Mouse (Mus musculus): ENCODE measurements around the gene Jak2. TPM values are rescaled to one million over a fixed set of nuclear protein-coding genes. Genes with fewer than 3 reads are reported as not detected.

Jak2 gene
- polyA plus RNA-seq, 1 experiment from 2014 or later = 14.9 TPM

DNA sequence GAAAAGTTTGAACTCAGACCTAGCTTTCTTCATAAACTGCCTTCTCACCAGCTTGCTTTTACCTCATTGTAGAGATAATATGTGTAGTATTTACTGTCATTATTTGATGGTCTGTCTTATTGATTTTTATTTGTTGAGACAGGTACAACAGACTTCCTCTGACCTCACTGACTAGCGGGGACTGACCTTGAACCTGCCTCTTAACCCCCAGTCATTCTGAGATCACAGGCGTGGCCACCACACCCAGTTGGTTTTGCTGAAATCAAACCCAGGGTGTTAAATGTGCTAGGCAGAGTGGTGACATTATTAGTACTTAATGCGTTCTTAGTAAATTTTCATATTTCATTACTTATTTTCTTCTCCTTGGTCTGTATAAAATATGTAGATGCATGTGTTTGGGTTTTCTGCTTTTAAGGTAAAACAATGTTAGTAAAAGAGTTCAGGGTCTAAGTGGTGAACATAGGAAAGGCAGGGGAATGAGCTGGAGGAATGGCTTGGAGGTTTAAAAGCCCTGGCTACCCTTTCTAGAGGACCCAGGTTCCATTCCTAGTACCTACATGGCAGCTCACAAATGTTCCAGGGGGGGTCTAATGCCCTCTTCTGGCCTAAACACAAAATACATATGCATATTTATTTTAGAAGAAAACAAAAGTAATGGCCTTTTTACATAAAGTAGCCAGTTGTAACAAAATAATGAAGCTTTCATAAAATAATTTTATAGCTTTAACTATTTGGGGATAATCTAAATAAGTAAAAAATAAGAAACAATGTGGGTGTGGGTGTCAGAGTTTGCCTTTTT lies 20.6 kb downstream of the Jak2 start:
- DNase-seq (ENCODE audit: low spot score) = no peak
- ATAC-seq (replicated peaks; ENCODE audit: insufficient number of reproducible peaks, low FRiP score, low TSS enrichment, low read depth) = no peak
- Histone ChIP-seq H3K9ac (replicated peaks; ENCODE audit: low read length) (no peak overlapping the region), H3K4me3 (ENCODE audit: low read depth, low read length) (no peak overlapping the region), H3K27me3 (ENCODE audit: control insufficient read depth, insufficient read depth, low read length) (no peaks in the 10 kb centered on the region), H3K4me2 (ENCODE audit: low read depth, low read length) (no peak overlapping the region), H3K27ac (replicated peaks; ENCODE audit: low read depth, low read length) (no peak overlapping the region), H3K36me3 (replicated peaks; ENCODE audit: control insufficient read depth, insufficient read depth, low read depth, low read length) (no peaks in the 10 kb centered on the region), H3K9me3 (replicated peaks; ENCODE audit: control insufficient read depth, low read length) (no peaks in the 10 kb centered on the region), H3K4me1 (ENCODE audit: control insufficient read depth, insufficient read depth, low read length) (no peaks in the 10 kb centered on the region)
- 90% methylated on average over 3 of the region's 3 CpGs for WGBS

DNA sequence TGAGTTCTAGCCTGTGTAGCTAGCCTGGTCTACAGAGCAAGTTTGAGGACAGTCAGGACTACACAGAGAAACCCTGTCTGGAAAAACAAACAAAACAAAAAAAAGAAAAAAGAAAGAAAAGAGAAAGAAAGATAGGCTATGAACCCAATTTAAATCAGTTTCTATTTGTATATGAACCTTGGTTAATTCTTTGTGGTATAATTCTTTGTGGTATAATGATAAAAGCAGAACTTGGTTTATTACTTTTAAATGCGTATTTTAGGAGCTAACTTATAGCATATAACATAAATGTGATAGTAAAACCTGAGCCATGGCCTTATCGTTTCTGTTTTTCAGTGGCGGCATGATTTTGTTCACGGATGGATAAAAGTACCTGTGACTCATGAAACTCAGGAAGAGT lies 24.8 kb downstream of the Jak2 start:
- ATAC-seq (replicated peaks; ENCODE audit: insufficient number of reproducible peaks, low FRiP score, low TSS enrichment, low read depth) = no peak
- H3K27ac ChIP-seq (replicated peaks; ENCODE audit: low read depth, low read length) = no peak overlapping the region
- H3K4me3 ChIP-seq (ENCODE audit: low read depth, low read length) = no peak overlapping the region
- no peaks in the 10 kb centered on the region for H3K27me3 ChIP-seq (ENCODE audit: control insufficient read depth, insufficient read depth, low read length)
- no peaks in the 10 kb centered on the region for H3K4me1 ChIP-seq (ENCODE audit: control insufficient read depth, insufficient read depth, low read length)
- H3K9me3 ChIP-seq (replicated peaks; ENCODE audit: control insufficient read depth, low read length) = no peaks in the 10 kb centered on the region
- no peak overlapping the region for H3K9ac ChIP-seq (replicated peaks; ENCODE audit: low read length)
- no peaks in the 10 kb centered on the region for H3K36me3 ChIP-seq (replicated peaks; ENCODE audit: control insufficient read depth, insufficient read depth, low read depth, low read length)
- 96% methylated on average over 4 of the region's 4 CpGs for WGBS
- no peak overlapping the region for H3K4me2 ChIP-seq (ENCODE audit: low read depth, low read length)
- no peak for DNase-seq (ENCODE audit: low spot score)

DNA sequence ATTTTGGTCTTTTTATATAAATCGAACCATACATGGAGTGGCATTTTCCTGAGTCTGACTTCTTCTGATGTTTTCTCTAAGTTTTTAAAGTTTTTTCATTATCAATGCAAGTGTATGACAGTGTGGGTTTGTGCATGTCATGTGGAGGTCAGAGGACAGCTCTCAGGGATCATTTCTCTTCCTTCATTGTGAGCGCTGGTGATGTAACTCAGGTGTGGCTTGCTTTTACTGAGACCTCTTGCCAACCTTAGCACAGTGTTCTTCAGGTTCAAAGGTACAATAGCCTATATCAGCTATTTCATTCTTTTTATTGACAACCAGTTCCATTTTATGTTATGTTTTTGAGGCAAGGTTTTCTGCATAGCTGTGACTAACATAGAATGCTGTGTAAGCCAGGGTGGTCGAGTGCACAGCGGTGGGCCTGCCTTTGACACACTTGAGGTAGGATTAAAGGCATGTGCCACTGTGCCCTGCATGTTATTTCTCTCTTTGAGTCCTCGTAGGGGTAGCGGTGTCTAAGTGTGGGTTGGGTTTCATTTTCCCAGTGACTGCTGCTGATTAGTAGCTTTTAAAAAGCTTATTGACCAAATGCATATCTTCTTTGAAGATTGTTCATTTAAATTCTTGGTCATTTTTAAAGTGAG lies 27.4 kb downstream of the Jak2 start:
- ATAC-seq (replicated peaks; ENCODE audit: insufficient number of reproducible peaks, low FRiP score, low TSS enrichment, low read depth) (no peak), DNase-seq (ENCODE audit: low spot score) (no peak)
- Histone ChIP-seq H3K36me3 (replicated peaks; ENCODE audit: control insufficient read depth, insufficient read depth, low read depth, low read length) (no peaks in the 10 kb centered on the region), H3K27ac (replicated peaks; ENCODE audit: low read depth, low read length) (no peak overlapping the region), H3K4me1 (ENCODE audit: control insufficient read depth, insufficient read depth, low read length) (no peaks in the 10 kb centered on the region), H3K9me3 (replicated peaks; ENCODE audit: control insufficient read depth, low read length) (no peaks in the 10 kb centered on the region), H3K4me2 (ENCODE audit: low read depth, low read length) (no peak overlapping the region), H3K27me3 (ENCODE audit: control insufficient read depth, insufficient read depth, low read length) (no peaks in the 10 kb centered on the region), H3K9ac (replicated peaks; ENCODE audit: low read length) (no peak overlapping the region), H3K4me3 (ENCODE audit: low read depth, low read length) (no peak overlapping the region)
- WGBS = 77% methylated on average over 6 of the region's 6 CpGs

DNA sequence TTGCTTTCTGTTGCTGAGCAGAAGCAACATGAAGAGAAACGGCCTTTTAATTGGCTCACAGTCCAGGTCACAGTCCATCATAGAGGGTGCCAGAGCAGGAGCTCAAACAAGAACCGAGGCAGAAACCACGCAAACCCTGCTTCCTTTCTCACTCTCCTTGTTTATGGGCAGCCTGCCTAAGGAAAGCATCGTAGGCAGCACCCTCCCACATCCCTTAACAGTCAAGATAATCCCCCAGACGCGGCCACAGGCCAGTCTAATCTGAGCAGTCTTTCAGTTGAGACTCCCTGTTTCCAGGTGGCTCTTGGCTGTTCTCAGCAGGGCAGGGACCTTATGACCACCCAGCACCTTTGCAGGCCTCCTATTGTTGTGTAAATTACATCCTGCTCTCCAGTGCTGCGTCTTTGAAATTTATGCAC lies 33.8 kb downstream of the Jak2 start:
- no peak overlapping the region for H3K27ac ChIP-seq (replicated peaks; ENCODE audit: low read depth, low read length)
- WGBS = 35% methylated on average over 7 of the region's 7 CpGs
- no peaks in the 10 kb centered on the region for H3K9me3 ChIP-seq (replicated peaks; ENCODE audit: control insufficient read depth, low read length)
- H3K4me2 ChIP-seq (ENCODE audit: low read depth, low read length) = no peak overlapping the region
- DNase-seq (ENCODE audit: low spot score) (no peak), ATAC-seq (replicated peaks; ENCODE audit: insufficient number of reproducible peaks, low FRiP score, low TSS enrichment, low read depth) (no peak)
- H3K4me3 ChIP-seq (ENCODE audit: low read depth, low read length) = no peak overlapping the region
- H3K27me3 ChIP-seq (ENCODE audit: control insufficient read depth, insufficient read depth, low read length) = no peaks in the 10 kb centered on the region
- H3K4me1 ChIP-seq (ENCODE audit: control insufficient read depth, insufficient read depth, low read length) = no peaks in the 10 kb centered on the region
- H3K36me3 ChIP-seq (replicated peaks; ENCODE audit: control insufficient read depth, insufficient read depth, low read depth, low read length) = no peaks in the 10 kb centered on the region
- no peak overlapping the region for H3K9ac ChIP-seq (replicated peaks; ENCODE audit: low read length)

DNA sequence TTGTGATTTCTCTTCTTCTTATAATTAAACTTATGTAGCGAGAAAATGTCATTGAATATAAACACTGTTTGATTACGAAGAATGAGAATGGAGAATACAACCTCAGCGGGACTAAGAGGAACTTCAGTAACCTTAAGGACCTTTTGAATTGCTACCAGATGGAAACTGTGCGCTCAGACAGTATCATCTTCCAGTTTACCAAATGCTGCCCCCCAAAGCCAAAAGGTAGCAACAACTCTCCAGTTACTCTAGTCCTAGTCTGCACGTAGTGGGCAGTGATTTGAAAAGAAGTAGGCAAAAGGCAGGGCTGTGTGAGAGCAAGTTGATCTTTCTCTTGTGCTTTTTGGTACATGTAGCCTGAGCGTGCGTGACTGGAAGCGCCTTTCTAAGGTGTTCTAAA lies 36.2 kb downstream of the Jak2 start:
- no peak for ATAC-seq (replicated peaks; ENCODE audit: insufficient number of reproducible peaks, low FRiP score, low TSS enrichment, low read depth)
- H3K27ac ChIP-seq (replicated peaks; ENCODE audit: low read depth, low read length) = no peak overlapping the region
- DNase-seq (ENCODE audit: low spot score) = peak; percentile 82
- no peaks in the 10 kb centered on the region for H3K9me3 ChIP-seq (replicated peaks; ENCODE audit: control insufficient read depth, low read length)
- H3K27me3 ChIP-seq (ENCODE audit: control insufficient read depth, insufficient read depth, low read length) = no peaks in the 10 kb centered on the region
- no peaks in the 10 kb centered on the region for H3K4me1 ChIP-seq (ENCODE audit: control insufficient read depth, insufficient read depth, low read length)
- no peak overlapping the region for H3K9ac ChIP-seq (replicated peaks; ENCODE audit: low read length)
- 40% methylated on average over 8 of the region's 8 CpGs for WGBS
- H3K36me3 ChIP-seq (replicated peaks; ENCODE audit: control insufficient read depth, insufficient read depth, low read depth, low read length) = no peaks in the 10 kb centered on the region
- H3K4me3 ChIP-seq (ENCODE audit: low read depth, low read length) = no peak overlapping the region
- no peak overlapping the region for H3K4me2 ChIP-seq (ENCODE audit: low read depth, low read length)

DNA sequence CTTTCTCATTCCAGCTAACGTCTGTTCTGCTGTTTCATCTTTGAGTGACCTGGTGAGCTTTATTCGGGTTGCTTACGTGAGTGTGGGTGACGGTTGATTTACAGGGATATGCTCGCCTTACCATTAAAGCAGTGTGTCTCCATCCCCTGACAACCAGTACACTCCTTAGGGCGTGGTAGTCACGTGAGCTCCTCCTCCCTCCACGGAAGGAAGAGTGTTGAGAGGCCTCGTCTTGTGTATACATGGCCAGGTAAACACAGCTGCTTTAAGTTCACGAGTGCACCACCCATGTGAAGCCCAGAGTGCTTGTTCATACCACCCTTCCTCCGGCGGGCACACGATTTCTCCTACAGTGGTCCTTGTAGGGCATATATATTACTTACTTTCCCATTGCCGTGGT lies 39.9 kb downstream of the Jak2 start:
- Histone ChIP-seq H3K4me3 (ENCODE audit: low read depth, low read length) (no peak overlapping the region), H3K9me3 (replicated peaks; ENCODE audit: control insufficient read depth, low read length) (no peaks in the 10 kb centered on the region), H3K27me3 (ENCODE audit: control insufficient read depth, insufficient read depth, low read length) (no peaks in the 10 kb centered on the region), H3K36me3 (replicated peaks; ENCODE audit: control insufficient read depth, insufficient read depth, low read depth, low read length) (no peaks in the 10 kb centered on the region), H3K4me2 (ENCODE audit: low read depth, low read length) (no peak overlapping the region), H3K27ac (replicated peaks; ENCODE audit: low read depth, low read length) (no peak overlapping the region), H3K4me1 (ENCODE audit: control insufficient read depth, insufficient read depth, low read length) (no peaks in the 10 kb centered on the region), H3K9ac (replicated peaks; ENCODE audit: low read length) (no peak overlapping the region)
- 82% methylated on average over 14 of the region's 14 CpGs for WGBS
- no peak for DNase-seq (ENCODE audit: low spot score)
- ATAC-seq (replicated peaks; ENCODE audit: insufficient number of reproducible peaks, low FRiP score, low TSS enrichment, low read depth) = no peak

DNA sequence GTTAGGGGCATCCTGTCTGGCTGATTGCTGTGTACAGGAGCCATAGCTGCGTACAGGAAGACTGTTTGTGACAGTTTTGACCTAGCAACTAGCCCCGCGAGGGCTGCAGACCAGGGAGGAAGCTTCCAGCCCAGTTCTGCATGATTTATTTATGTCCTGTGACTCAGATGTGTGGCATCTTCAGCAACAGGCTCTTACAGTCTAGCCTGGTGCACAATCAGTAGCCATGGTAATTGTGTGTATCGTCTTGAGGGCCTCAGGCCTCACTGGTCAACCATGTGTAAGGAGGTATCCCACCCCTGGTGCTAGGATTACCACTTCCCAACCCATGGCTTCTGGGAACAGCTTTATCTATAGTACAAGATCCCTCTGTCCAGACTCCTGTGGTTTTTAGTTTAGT lies 40.9 kb downstream of the Jak2 start:
- H3K27me3 ChIP-seq (ENCODE audit: control insufficient read depth, insufficient read depth, low read length) = no peaks in the 10 kb centered on the region
- ATAC-seq (replicated peaks; ENCODE audit: insufficient number of reproducible peaks, low FRiP score, low TSS enrichment, low read depth) = no peak
- DNase-seq (ENCODE audit: low spot score) = no peak
- no peaks in the 10 kb centered on the region for H3K36me3 ChIP-seq (replicated peaks; ENCODE audit: control insufficient read depth, insufficient read depth, low read depth, low read length)
- no peak overlapping the region for H3K27ac ChIP-seq (replicated peaks; ENCODE audit: low read depth, low read length)
- H3K4me1 ChIP-seq (ENCODE audit: control insufficient read depth, insufficient read depth, low read length) = no peaks in the 10 kb centered on the region
- no peaks in the 10 kb centered on the region for H3K9me3 ChIP-seq (replicated peaks; ENCODE audit: control insufficient read depth, low read length)
- H3K4me2 ChIP-seq (ENCODE audit: low read depth, low read length) = no peak overlapping the region
- H3K9ac ChIP-seq (replicated peaks; ENCODE audit: low read length) = no peak overlapping the region
- 83% methylated on average over 4 of the region's 4 CpGs for WGBS
- H3K4me3 ChIP-seq (ENCODE audit: low read depth, low read length) = no peak overlapping the region

DNA sequence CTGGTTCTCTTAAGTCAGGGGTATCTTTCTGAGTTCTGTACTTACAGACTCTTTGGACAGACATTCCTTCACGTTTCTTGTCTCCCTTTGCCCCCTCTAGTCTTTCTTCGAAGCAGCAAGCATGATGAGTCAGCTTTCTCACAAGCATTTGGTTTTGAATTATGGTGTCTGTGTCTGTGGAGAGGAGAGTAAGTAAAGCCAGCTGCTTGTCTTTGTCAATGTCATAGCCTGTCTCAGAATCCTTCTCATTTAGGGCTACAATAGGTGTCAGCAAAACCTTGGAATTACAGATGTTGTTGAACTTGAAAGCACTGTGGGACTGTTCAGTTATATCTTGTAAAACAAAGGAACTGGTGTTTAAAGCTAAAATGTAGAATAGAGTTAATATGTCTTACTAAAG lies 43.1 kb downstream of the Jak2 start:
- DNase-seq (ENCODE audit: low spot score) (no peak), ATAC-seq (replicated peaks; ENCODE audit: insufficient number of reproducible peaks, low FRiP score, low TSS enrichment, low read depth) (no peak)
- H3K4me2 ChIP-seq (ENCODE audit: low read depth, low read length) = no peak overlapping the region
- WGBS = 58% methylated on average over 2 of the region's 2 CpGs
- no peak overlapping the region for H3K4me3 ChIP-seq (ENCODE audit: low read depth, low read length)
- no peaks in the 10 kb centered on the region for H3K36me3 ChIP-seq (replicated peaks; ENCODE audit: control insufficient read depth, insufficient read depth, low read depth, low read length)
- H3K27ac ChIP-seq (replicated peaks; ENCODE audit: low read depth, low read length) = no peak overlapping the region
- no peak overlapping the region for H3K9ac ChIP-seq (replicated peaks; ENCODE audit: low read length)
- H3K27me3 ChIP-seq (ENCODE audit: control insufficient read depth, insufficient read depth, low read length) = no peaks in the 10 kb centered on the region
- H3K4me1 ChIP-seq (ENCODE audit: control insufficient read depth, insufficient read depth, low read length) = no peaks in the 10 kb centered on the region
- no peaks in the 10 kb centered on the region for H3K9me3 ChIP-seq (replicated peaks; ENCODE audit: control insufficient read depth, low read length)

All from embryonic facial prominence, embryonic 11.5 days (tissue).